Mouse (Mus musculus): ENCODE results near the gene Ptprs. TPM values are rescaled to one million over a fixed set of nuclear protein-coding genes. Genes with fewer than 3 reads are reported as not detected.
A peak's percentile ranks its signal among the peaks of the same experiment; 100 is the strongest.

Ptprs gene
- polyA plus RNA-seq, 1 experiment from 2014 or later, result 314 TPM

DNA sequence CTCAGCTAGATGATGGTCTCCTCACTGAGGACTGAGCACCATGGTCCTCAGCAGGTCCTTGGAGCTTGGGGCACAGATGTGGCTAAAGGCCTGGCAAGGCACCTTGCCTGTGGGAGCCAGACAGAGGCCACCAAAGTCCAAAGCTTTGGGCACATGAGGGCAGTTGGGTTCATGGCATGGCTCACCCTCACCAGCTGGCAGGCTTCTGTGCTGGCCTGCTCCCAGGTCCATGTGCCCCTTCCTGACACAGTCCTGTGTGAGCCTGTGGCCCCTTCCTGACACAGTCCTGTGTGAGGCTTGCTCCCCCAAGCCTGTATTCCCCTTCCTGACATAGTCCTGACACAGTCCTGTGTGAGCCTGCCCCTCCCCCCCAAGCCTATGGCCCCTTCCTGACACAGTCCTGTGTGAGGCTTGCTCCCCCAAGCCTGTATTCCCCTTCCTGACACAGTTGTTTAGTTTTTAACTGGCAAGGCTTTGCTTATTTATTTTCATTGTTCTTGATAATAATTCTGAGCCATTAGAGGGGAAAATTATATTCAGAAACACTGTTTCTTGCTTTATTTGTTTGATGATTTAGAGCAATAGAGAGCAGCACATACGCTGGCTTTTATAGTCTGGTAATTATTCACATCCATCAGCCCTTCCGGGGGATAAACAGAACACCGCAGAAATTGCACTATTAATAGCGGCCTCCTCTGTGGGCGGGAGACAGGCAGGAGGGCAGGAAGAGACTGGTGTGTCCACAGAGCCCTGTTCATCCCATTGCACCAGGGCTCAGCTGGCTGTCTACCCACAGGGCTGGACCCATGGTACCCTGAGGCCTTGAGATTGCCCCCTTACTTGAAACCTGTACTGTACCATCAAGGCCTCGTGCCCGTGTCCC lies 110.3 kb downstream of the Ptprs start:
- Histone ChIP-seq H3K9me3 (no peaks in the 10 kb centered on the region), H3K27me3 (replicated peaks) (no peaks in the 10 kb centered on the region), H3K27ac (peak overlapping the region; percentile 59), H3K36me3 (peaks cover 41% of the 10 kb centered on the region), H3K9ac (0 out of 2 replicates have a peak overlapping the region, but pooled peaks have one; percentile 21), H3K4me3 (no peak overlapping the region), H3K4me2 (replicated peaks) (0 out of 2 replicates have a peak overlapping the region, but pooled peaks have one; percentile 2), H3K4me1 (peaks cover 24% of the 10 kb centered on the region)
- 55% methylated on average over 7 of the region's 7 CpGs for WGBS
- peak; percentile 65 for ATAC-seq (ENCODE audit: low FRiP score, low read depth)

Small RNA genes lying within 50 kb of the gene (microRNA-seq; reads per million reads assigned to microRNA genes)
- 2.6 reads per million, percentile 6 among the genes with 10 or more reads in this experiment for gene Mir6977

Other genes with a start within 250 kb of the Ptprs start
- gene Fem1a, start 219.7 kb downstream of the Ptprs start, polyA plus RNA-seq (2016; fragmentation: Nextera tagmentation; extraction: Ambion mirVana), result 19.9 and 20.6 TPM in 2 replicates
- gene Ticam1, start 199.7 kb downstream of the Ptprs start, polyA plus RNA-seq (2016; fragmentation: Nextera tagmentation; extraction: Ambion mirVana), result 1.5 and 2.0 TPM in 2 replicates
- 29.0 and 31.7 TPM in 2 replicates for gene Plin3, start 183.6 kb downstream of the Ptprs start, polyA plus RNA-seq (2016; fragmentation: Nextera tagmentation; extraction: Ambion mirVana)
- gene Arrdc5, start 176.2 kb downstream of the Ptprs start, polyA plus RNA-seq (2016; fragmentation: Nextera tagmentation; extraction: Ambion mirVana), result not detected in 2 replicates
- 94.7 and 95.2 TPM in 2 replicates for gene Uhrf1, start 173.2 kb downstream of the Ptprs start, polyA plus RNA-seq (2016; fragmentation: Nextera tagmentation; extraction: Ambion mirVana)
- 86.1 and 86.7 TPM in 2 replicates for gene Kdm4b, start 150.4 kb downstream of the Ptprs start, polyA plus RNA-seq (2016; fragmentation: Nextera tagmentation; extraction: Ambion mirVana)
- not detected in 2 replicates for gene Znrf4, start 35.9 kb upstream of the Ptprs start, polyA plus RNA-seq (2016; fragmentation: Nextera tagmentation; extraction: Ambion mirVana)
- gene Gm20219, start 77.9 kb upstream of the Ptprs start, polyA plus RNA-seq (2016; fragmentation: Nextera tagmentation; extraction: Ambion mirVana), result 1.1 and 1.4 TPM in 2 replicates
- gene Safb2, start 108.1 kb upstream of the Ptprs start, polyA plus RNA-seq (2016; fragmentation: Nextera tagmentation; extraction: Ambion mirVana), result 87.1 and 90.5 TPM in 2 replicates
- 140 and 162 TPM in 2 replicates for gene Safb, start 108.3 kb upstream of the Ptprs start, polyA plus RNA-seq (2016; fragmentation: Nextera tagmentation; extraction: Ambion mirVana)
- 192 and 202 TPM in 2 replicates for gene 2410015M20Rik, start 133.3 kb upstream of the Ptprs start, polyA plus RNA-seq (2016; fragmentation: Nextera tagmentation; extraction: Ambion mirVana)
- 1,187 and 1,201 TPM in 2 replicates for gene Rpl36, start 136.9 kb upstream of the Ptprs start, polyA plus RNA-seq (2016; fragmentation: Nextera tagmentation; extraction: Ambion mirVana)
- gene Lonp1, start 150.4 kb upstream of the Ptprs start, polyA plus RNA-seq (2016; fragmentation: Nextera tagmentation; extraction: Ambion mirVana), result 53.7 and 54.3 TPM in 2 replicates
- 0.93 and 1.5 TPM in 2 replicates for gene Catsperd, start 151.7 kb upstream of the Ptprs start, polyA plus RNA-seq (2016; fragmentation: Nextera tagmentation; extraction: Ambion mirVana)
- gene Ranbp3, start 196.8 kb upstream of the Ptprs start, polyA plus RNA-seq (2016; fragmentation: Nextera tagmentation; extraction: Ambion mirVana), result 105 and 106 TPM in 2 replicates
- gene Ndufa11, start 241.3 kb upstream of the Ptprs start, polyA plus RNA-seq (2016; fragmentation: Nextera tagmentation; extraction: Ambion mirVana), result 404 and 428 TPM in 2 replicates
- 15.0 and 16.3 TPM in 2 replicates for gene Vmac, start 241.5 kb upstream of the Ptprs start, polyA plus RNA-seq (2016; fragmentation: Nextera tagmentation; extraction: Ambion mirVana)